Mouse (Mus musculus) lung, adult 2 months (tissue): ENCODE measurements at regions not wholly inside any gene's neighbourhood (a gene's known extent, or its start where the extent isn't known, plus 50 kb on each side); places are given as distances from the start of the nearest gene placed in this dataset.

Experiments used
- CTCF ChIP-seq: fragments of 200-500 bp; IDR thresholded peaks from 2 replicates; pipeline ENCODE4 v1.5.1; 2011; ENCODE audit warnings: mild to moderate bottlenecking, low read length, control low read depth; ENCODE audit not compliant: insufficient read depth
- POLR2A ChIP-seq: fragments of 200-500 bp; IDR thresholded peaks from 2 replicates; pipeline ENCODE4 v1.6.1; 2011; ENCODE audit warnings: low read depth, mild to moderate bottlenecking, control low read depth, low read length, borderline replicate concordance; ENCODE audit errors: extremely low read depth

DNA sequence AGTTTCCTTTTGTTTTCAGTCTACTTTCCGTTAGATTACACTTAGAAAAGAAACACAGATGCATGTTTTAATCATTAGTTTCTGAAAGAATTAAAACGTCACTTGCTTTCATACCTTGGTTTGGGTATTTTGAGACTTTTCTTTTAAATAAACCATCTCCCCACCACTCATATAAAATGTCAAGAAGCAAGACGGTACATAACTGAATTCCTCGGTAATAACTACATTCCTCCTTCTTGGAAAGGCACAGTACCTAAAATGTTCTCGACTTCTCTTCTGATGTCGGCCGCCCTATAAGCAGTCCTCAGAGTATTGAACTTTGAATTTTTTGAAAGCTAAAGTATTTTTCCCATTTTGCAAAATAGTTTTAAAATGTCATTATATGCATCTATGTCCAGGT is 430.1 kb upstream of the Ccnh start:
- no peak for TF ChIP-seq POLR2A
- no peak for TF ChIP-seq CTCF
